Mouse (Mus musculus): Measurements from ENCODE around the gene Hsf3. TPM values are rescaled to one million over a fixed set of nuclear protein-coding genes. Genes with fewer than 3 reads are reported as not detected.

Gene Hsf3
- polyA plus RNA-seq, 1 experiment, result not detected

GRCm38 (mm10) chrX:96339108-96339507 is 117.0 kb downstream of the Hsf3 start:
- H3K4me3 ChIP-seq (ENCODE audit: insufficient read depth, poor library complexity, severe bottlenecking), result no peak overlapping the region
- no peaks in the 10 kb centered on the region for H3K36me3 ChIP-seq (ENCODE audit: control insufficient read depth, insufficient read depth)
- H3K79me2 ChIP-seq (ENCODE audit: control insufficient read depth, insufficient read depth), result no peaks in the 10 kb centered on the region
- TF ChIP-seq CTCF (IDR thresholded peaks at IDR 0.05; ENCODE audit: control insufficient read depth, insufficient read depth, insufficient read length) (no peak), MYOG (IDR thresholded peaks at IDR 0.05; ENCODE audit: control insufficient read depth, extremely low read depth, insufficient read length) (no peak), USF1 (IDR thresholded peaks at IDR 0.05; ENCODE audit: low read depth) (no peak), MYOD1 (IDR thresholded peaks at IDR 0.05; ENCODE audit: control insufficient read depth, insufficient read length, low read depth) (no peak), MAX (IDR thresholded peaks at IDR 0.05) (no peak), FOSL1 (IDR thresholded peaks at IDR 0.05; ENCODE audit: insufficient read depth, low read length, poor library complexity, severe bottlenecking) (no peak), CEBPB (IDR thresholded peaks at IDR 0.05; ENCODE audit: low read depth) (no peak)
- no peaks in the 10 kb centered on the region for H3K79me3 ChIP-seq (ENCODE audit: low read depth)
- no peak overlapping the region for H3ac ChIP-seq (ENCODE audit: control insufficient read depth, insufficient read length, low read depth)
- H3K27me3 ChIP-seq (ENCODE audit: control insufficient read depth, insufficient read depth, insufficient read length), result no peaks in the 10 kb centered on the region

GRCm38 (mm10) chrX:96329764-96330163 is 126.3 kb downstream of the Hsf3 start:
- H3K79me2 ChIP-seq (ENCODE audit: control insufficient read depth, insufficient read depth), result no peaks in the 10 kb centered on the region
- no peaks in the 10 kb centered on the region for H3K79me3 ChIP-seq (ENCODE audit: low read depth)
- no peaks in the 10 kb centered on the region for H3K27me3 ChIP-seq (ENCODE audit: control insufficient read depth, insufficient read depth, insufficient read length)
- H3ac ChIP-seq (ENCODE audit: control insufficient read depth, insufficient read length, low read depth), result no peak overlapping the region
- TF ChIP-seq CEBPB (IDR thresholded peaks at IDR 0.05; ENCODE audit: low read depth) (no peak), MYOG (IDR thresholded peaks at IDR 0.05; ENCODE audit: control insufficient read depth, extremely low read depth, insufficient read length) (no peak), MAX (IDR thresholded peaks at IDR 0.05) (no peak)
- no peak overlapping the region for H3K4me3 ChIP-seq (ENCODE audit: insufficient read depth, poor library complexity, severe bottlenecking)
- no peaks in the 10 kb centered on the region for H3K36me3 ChIP-seq (ENCODE audit: control insufficient read depth, insufficient read depth)

- Histone ChIP-seq H3ac (ENCODE audit: control insufficient read depth, insufficient read length, low read depth) (no peak within 1 kb of the TSS), H3K79me3 (ENCODE audit: low read depth) (no peaks in the 10 kb centered on the region), H3K4me3 (ENCODE audit: insufficient read depth, poor library complexity, severe bottlenecking) (no peak within 1 kb of the TSS), H3K27me3 (ENCODE audit: control insufficient read depth, insufficient read depth, insufficient read length) (no peaks in the 10 kb centered on the region), H3K36me3 (ENCODE audit: control insufficient read depth, insufficient read depth) (no peaks in the 10 kb centered on the region), H3K79me2 (ENCODE audit: control insufficient read depth, insufficient read depth) (no peaks in the 10 kb centered on the region)
- TF ChIP-seq CEBPB (IDR thresholded peaks at IDR 0.05; ENCODE audit: low read depth), result no peak
- TF ChIP-seq CTCF (IDR thresholded peaks at IDR 0.05; ENCODE audit: control insufficient read depth, insufficient read depth, insufficient read length), result no peak
- no peak for TF ChIP-seq FOSL1 (IDR thresholded peaks at IDR 0.05; ENCODE audit: insufficient read depth, low read length, poor library complexity, severe bottlenecking)
- TF ChIP-seq MYOG (IDR thresholded peaks at IDR 0.05; ENCODE audit: control insufficient read depth, extremely low read depth, insufficient read length), result no peak
- no peak for TF ChIP-seq USF1 (IDR thresholded peaks at IDR 0.05; ENCODE audit: low read depth)
- TF ChIP-seq MYOD1 (IDR thresholded peaks at IDR 0.05; ENCODE audit: control insufficient read depth, insufficient read length, low read depth), result no peak
- TF ChIP-seq MAX (IDR thresholded peaks at IDR 0.05), result no peak
Measured at GRCm38 (mm10) chrX:96293338-96293737, 162.8 kb downstream of the Hsf3 start, which contains the start of gene Vsig4. Vsig4 (minus strand) TSS chrX:96293438.

GRCm38 (mm10) chrX:96256509-96256908 is 199.6 kb downstream of the Hsf3 start:
- H3K79me2 ChIP-seq (ENCODE audit: control insufficient read depth, insufficient read depth), result no peaks in the 10 kb centered on the region
- H3K27me3 ChIP-seq (ENCODE audit: control insufficient read depth, insufficient read depth, insufficient read length), result no peaks in the 10 kb centered on the region
- no peak overlapping the region for H3ac ChIP-seq (ENCODE audit: control insufficient read depth, insufficient read length, low read depth)
- no peak overlapping the region for H3K4me3 ChIP-seq (ENCODE audit: insufficient read depth, poor library complexity, severe bottlenecking)
- no peaks in the 10 kb centered on the region for H3K79me3 ChIP-seq (ENCODE audit: low read depth)
- TF ChIP-seq CEBPB (IDR thresholded peaks at IDR 0.05; ENCODE audit: low read depth), result no peak
- no peak for TF ChIP-seq MAX (IDR thresholded peaks at IDR 0.05)
- no peak for TF ChIP-seq MYOG (IDR thresholded peaks at IDR 0.05; ENCODE audit: control insufficient read depth, extremely low read depth, insufficient read length)
- TF ChIP-seq MYOD1 (IDR thresholded peaks at IDR 0.05; ENCODE audit: control insufficient read depth, insufficient read length, low read depth), result no peak
- no peak for TF ChIP-seq USF1 (IDR thresholded peaks at IDR 0.05; ENCODE audit: low read depth)
- no peak for TF ChIP-seq FOSL1 (IDR thresholded peaks at IDR 0.05; ENCODE audit: insufficient read depth, low read length, poor library complexity, severe bottlenecking)
- no peak for TF ChIP-seq CTCF (IDR thresholded peaks at IDR 0.05; ENCODE audit: control insufficient read depth, insufficient read depth, insufficient read length)
- no peaks in the 10 kb centered on the region for H3K36me3 ChIP-seq (ENCODE audit: control insufficient read depth, insufficient read depth)

Other genes starting within 250 kb of the Hsf3 start
- gene Vsig4, start 162.9 kb downstream of the Hsf3 start, polyA plus RNA-seq (2012; fragmentation: generic; extraction: Trizol), result not detected
- gene Heph, start 935 bp downstream of the Hsf3 start, polyA plus RNA-seq (2012; fragmentation: generic; extraction: Trizol), result not detected

Data from C2C12 (cell line).